Mouse (Mus musculus): ENCODE results near the gene Smg6. TPM values are rescaled to one million over a fixed set of nuclear protein-coding genes. Genes with fewer than 3 reads are reported as not detected.

Smg6 gene
- polyA plus RNA-seq, 1 experiment from 2014 or later, result 11.0 TPM

GRCm38 (mm10) chr11:75031251-75031650 is 105.6 kb downstream of the Smg6 start:
- Histone ChIP-seq H3K27me3 (replicated peaks) (no peaks in the 10 kb centered on the region), H3K9ac (no peak overlapping the region), H3K9me3 (no peaks in the 10 kb centered on the region), H3K4me2 (no peak overlapping the region), H3K36me3 (no peaks in the 10 kb centered on the region), H3K4me1 (peaks cover 30% of the 10 kb centered on the region), H3K27ac (replicated peaks) (0 out of 2 replicates have a peak overlapping the region, but pooled peaks have one; percentile 22), H3K4me3 (no peak overlapping the region)
- ATAC-seq (ENCODE audit: extremely low read depth, insufficient number of reproducible peaks, low FRiP score, low TSS enrichment), result no peak
- 59% methylated on average over 2 of the region's 2 CpGs for WGBS

- no peaks in the 10 kb centered on the region for H3K27me3 ChIP-seq (replicated peaks)
- no peak overlapping the region for H3K4me3 ChIP-seq
- no peaks in the 10 kb centered on the region for H3K36me3 ChIP-seq
- no peak overlapping the region for H3K9ac ChIP-seq
- H3K4me1 ChIP-seq, result peaks cover 30% of the 10 kb centered on the region
- no peak for ATAC-seq (ENCODE audit: extremely low read depth, insufficient number of reproducible peaks, low FRiP score, low TSS enrichment)
- H3K27ac ChIP-seq (replicated peaks), result peak overlapping the region; percentile 59
- no peaks in the 10 kb centered on the region for H3K9me3 ChIP-seq
- 62% methylated on average over 2 of the region's 2 CpGs for WGBS
- no peak overlapping the region for H3K4me2 ChIP-seq
Observed at GRCm38 (mm10) chr11:75032946-75033345, 107.3 kb downstream of the Smg6 start.

GRCm38 (mm10) chr11:75033581-75034067 is 108.0 kb downstream of the Smg6 start:
- 48% methylated on average over 5 of the region's 5 CpGs for WGBS
- Histone ChIP-seq H3K4me3 (no peak overlapping the region), H3K9ac (no peak overlapping the region), H3K4me1 (peaks cover 30% of the 10 kb centered on the region), H3K27me3 (replicated peaks) (no peaks in the 10 kb centered on the region), H3K27ac (replicated peaks) (peak overlapping the region; percentile 59), H3K36me3 (peaks cover 3% of the 10 kb centered on the region), H3K9me3 (no peaks in the 10 kb centered on the region), H3K4me2 (no peak overlapping the region)
- ATAC-seq (ENCODE audit: extremely low read depth, insufficient number of reproducible peaks, low FRiP score, low TSS enrichment), result no peak

- H3K9ac ChIP-seq, result no peak overlapping the region
- H3K4me2 ChIP-seq, result no peak overlapping the region
- peaks cover 7% of the 10 kb centered on the region for H3K36me3 ChIP-seq
- ATAC-seq (ENCODE audit: extremely low read depth, insufficient number of reproducible peaks, low FRiP score, low TSS enrichment), result no peak
- WGBS, result 67% methylated on average over 3 of the region's 3 CpGs
- no peaks in the 10 kb centered on the region for H3K9me3 ChIP-seq
- peak overlapping the region; percentile 59 for H3K27ac ChIP-seq (replicated peaks)
- H3K4me1 ChIP-seq, result peaks cover 30% of the 10 kb centered on the region
- H3K4me3 ChIP-seq, result no peak overlapping the region
- H3K27me3 ChIP-seq (replicated peaks), result no peaks in the 10 kb centered on the region
Observed at GRCm38 (mm10) chr11:75034104-75034503, 108.5 kb downstream of the Smg6 start.

- Histone ChIP-seq H3K9ac (no peak overlapping the region), H3K27ac (replicated peaks) (peak overlapping the region; percentile 62), H3K9me3 (no peaks in the 10 kb centered on the region), H3K27me3 (replicated peaks) (no peaks in the 10 kb centered on the region), H3K4me1 (peaks cover 47% of the 10 kb centered on the region), H3K4me2 (no peak overlapping the region), H3K4me3 (no peak overlapping the region), H3K36me3 (peaks cover 36% of the 10 kb centered on the region)
- no peak for ATAC-seq (ENCODE audit: extremely low read depth, insufficient number of reproducible peaks, low FRiP score, low TSS enrichment)
- WGBS, result 64% methylated on average over 3 of the region's 3 CpGs
Observed at GRCm38 (mm10) chr11:75044333-75044732, 118.7 kb downstream of the Smg6 start.

GRCm38 (mm10) chr11:75045822-75046221 is 120.2 kb downstream of the Smg6 start:
- Histone ChIP-seq H3K4me1 (peaks cover 60% of the 10 kb centered on the region), H3K4me3 (no peak overlapping the region), H3K27me3 (replicated peaks) (no peaks in the 10 kb centered on the region), H3K9me3 (no peaks in the 10 kb centered on the region), H3K9ac (no peak overlapping the region), H3K27ac (replicated peaks) (peak overlapping the region; percentile 85), H3K4me2 (no peak overlapping the region), H3K36me3 (peaks cover 29% of the 10 kb centered on the region)
- WGBS, result 86% methylated on average over 4 of the region's 4 CpGs
- no peak for ATAC-seq (ENCODE audit: extremely low read depth, insufficient number of reproducible peaks, low FRiP score, low TSS enrichment)

GRCm38 (mm10) chr11:75046638-75047037 is 121.0 kb downstream of the Smg6 start:
- no peaks in the 10 kb centered on the region for H3K9me3 ChIP-seq
- no peak overlapping the region for H3K9ac ChIP-seq
- peaks cover 22% of the 10 kb centered on the region for H3K36me3 ChIP-seq
- WGBS, result 68% methylated on average over 3 of the region's 3 CpGs
- no peak overlapping the region for H3K4me3 ChIP-seq
- H3K27me3 ChIP-seq (replicated peaks), result no peaks in the 10 kb centered on the region
- no peak for ATAC-seq (ENCODE audit: extremely low read depth, insufficient number of reproducible peaks, low FRiP score, low TSS enrichment)
- H3K4me1 ChIP-seq, result peaks cover 68% of the 10 kb centered on the region
- H3K27ac ChIP-seq (replicated peaks), result peak overlapping the region; percentile 85
- no peak overlapping the region for H3K4me2 ChIP-seq

- peaks cover 72% of the 10 kb centered on the region for H3K4me1 ChIP-seq
- no peaks in the 10 kb centered on the region for H3K27me3 ChIP-seq (replicated peaks)
- H3K4me2 ChIP-seq, result peak overlapping the region; percentile 24; the same call in 1 of the 2 replicates
- 32% methylated on average over 6 of the region's 6 CpGs for WGBS
- H3K27ac ChIP-seq (replicated peaks), result peak overlapping the region; percentile 85
- H3K9ac ChIP-seq, result no peak overlapping the region
- peaks cover 18% of the 10 kb centered on the region for H3K36me3 ChIP-seq
- peak; percentile 47; the same call in 1 of the 2 replicates for ATAC-seq (ENCODE audit: extremely low read depth, insufficient number of reproducible peaks, low FRiP score, low TSS enrichment)
- H3K4me3 ChIP-seq, result no peak overlapping the region
- H3K9me3 ChIP-seq, result no peaks in the 10 kb centered on the region
Observed at GRCm38 (mm10) chr11:75047066-75047465, 121.4 kb downstream of the Smg6 start.

GRCm38 (mm10) chr11:75047736-75048407 is 122.2 kb downstream of the Smg6 start:
- Histone ChIP-seq H3K27me3 (replicated peaks) (no peaks in the 10 kb centered on the region), H3K4me3 (no peak overlapping the region), H3K9ac (peak overlapping the region; percentile 44), H3K9me3 (no peaks in the 10 kb centered on the region), H3K4me2 (peak overlapping the region; percentile 24; the same call in 1 of the 2 replicates), H3K4me1 (peaks cover 80% of the 10 kb centered on the region), H3K36me3 (peaks cover 10% of the 10 kb centered on the region; the same call in 1 of the 2 replicates), H3K27ac (replicated peaks) (peak overlapping the region; percentile 85)
- no peak for ATAC-seq (ENCODE audit: extremely low read depth, insufficient number of reproducible peaks, low FRiP score, low TSS enrichment)
- 73% methylated on average over 7 of the region's 7 CpGs for WGBS

- H3K9me3 ChIP-seq, result no peaks in the 10 kb centered on the region
- no peaks in the 10 kb centered on the region for H3K27me3 ChIP-seq (replicated peaks)
- no peak overlapping the region for H3K4me3 ChIP-seq
- peaks cover 10% of the 10 kb centered on the region; the same call in 1 of the 2 replicates for H3K36me3 ChIP-seq
- no peak for ATAC-seq (ENCODE audit: extremely low read depth, insufficient number of reproducible peaks, low FRiP score, low TSS enrichment)
- no peak overlapping the region for H3K4me2 ChIP-seq
- 46% methylated on average over 2 of the region's 2 CpGs for WGBS
- H3K9ac ChIP-seq, result no peak overlapping the region
- H3K4me1 ChIP-seq, result peaks cover 90% of the 10 kb centered on the region
- peak overlapping the region; percentile 85; the same call in 1 of the 2 replicates for H3K27ac ChIP-seq (replicated peaks)
Observed at GRCm38 (mm10) chr11:75049146-75049545, 123.5 kb downstream of the Smg6 start.

- no peaks in the 10 kb centered on the region for H3K27me3 ChIP-seq (replicated peaks)
- no peaks in the 10 kb centered on the region for H3K9me3 ChIP-seq
- H3K9ac ChIP-seq, result no peak overlapping the region
- H3K4me2 ChIP-seq, result no peak overlapping the region
- WGBS, result 66% methylated on average over 2 of the region's 2 CpGs
- H3K4me1 ChIP-seq, result peaks cover 90% of the 10 kb centered on the region
- peaks cover 10% of the 10 kb centered on the region; the same call in 1 of the 2 replicates for H3K36me3 ChIP-seq
- no peak overlapping the region for H3K4me3 ChIP-seq
- H3K27ac ChIP-seq (replicated peaks), result peak overlapping the region; percentile 85; the same call in 1 of the 2 replicates
- no peak for ATAC-seq (ENCODE audit: extremely low read depth, insufficient number of reproducible peaks, low FRiP score, low TSS enrichment)
Observed at GRCm38 (mm10) chr11:75049807-75050206, 124.2 kb downstream of the Smg6 start.

Measured in heart, embryonic 13.5 days (tissue).